Mouse (Mus musculus): ENCODE data around the gene Chp2.
"Not testable (repeated sequence)": the region's sequence is repeated elsewhere in the genome, so short reads cannot be mapped to it uniquely, and the experiment has no call there.

Chp2 gene

DNA sequence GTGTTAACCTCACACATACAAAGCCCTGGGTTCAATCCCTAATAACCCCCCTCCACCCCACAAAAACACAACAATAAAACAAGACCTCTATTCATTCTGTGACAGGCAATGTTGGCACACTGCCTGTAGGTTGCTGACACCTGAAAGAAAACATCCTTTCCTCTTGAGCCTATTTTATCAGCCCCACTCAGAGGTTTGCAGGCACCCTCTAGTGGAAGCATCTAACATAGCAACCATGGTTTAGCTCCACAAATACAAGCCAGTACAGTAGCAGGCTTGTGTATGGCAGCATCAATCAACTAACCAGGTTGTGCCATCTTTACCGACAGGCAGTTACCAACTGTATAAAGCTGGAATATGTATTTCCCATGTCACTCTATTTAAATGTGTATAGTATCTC, 23.0 kb downstream of the Chp2 start:
- peak; percentile 76 for DNase-seq (ENCODE audit: low read depth)

DNA sequence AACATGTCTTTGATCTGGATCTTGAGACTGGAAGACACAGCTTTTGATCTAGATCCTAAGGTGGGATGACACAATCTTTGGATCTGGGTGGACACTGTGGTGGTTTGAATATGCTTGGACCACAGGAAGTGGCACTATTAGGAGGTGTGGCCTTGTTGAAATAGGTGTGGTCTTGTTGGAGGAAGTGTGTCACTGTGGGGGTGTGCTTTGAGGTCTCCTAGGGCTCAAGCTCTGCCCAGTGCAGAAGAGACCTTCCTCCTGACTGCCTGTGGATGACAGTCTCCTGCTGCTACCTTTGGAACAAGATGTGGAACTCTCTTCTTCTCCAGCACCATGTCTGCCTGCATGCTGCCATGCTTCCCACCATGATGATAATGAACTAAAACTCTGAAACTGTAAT, 23.4 kb downstream of the Chp2 start:
- not testable (repeated sequence) for DNase-seq (ENCODE audit: low read depth)

DNA sequence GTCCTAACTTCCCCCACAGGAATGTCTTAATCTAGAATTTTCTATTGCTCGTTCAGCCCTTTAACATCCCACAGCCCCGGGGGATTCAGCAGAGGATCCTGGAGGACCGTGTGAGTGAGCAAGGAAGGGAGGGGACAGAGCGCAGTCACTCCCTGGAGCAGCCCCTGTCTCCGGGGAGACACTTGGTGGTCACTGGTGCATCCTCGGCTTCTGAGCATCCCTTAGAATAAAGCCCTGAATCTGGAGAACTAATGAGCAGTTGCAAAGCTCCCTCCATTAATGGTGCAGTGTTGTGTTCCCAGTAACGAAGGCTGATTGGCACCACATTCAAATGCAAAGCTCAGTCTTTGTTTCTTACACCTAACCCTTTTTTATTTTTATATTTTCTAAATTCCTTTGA, 24.9 kb downstream of the Chp2 start:
- no peak for DNase-seq (ENCODE audit: low read depth)

DNA sequence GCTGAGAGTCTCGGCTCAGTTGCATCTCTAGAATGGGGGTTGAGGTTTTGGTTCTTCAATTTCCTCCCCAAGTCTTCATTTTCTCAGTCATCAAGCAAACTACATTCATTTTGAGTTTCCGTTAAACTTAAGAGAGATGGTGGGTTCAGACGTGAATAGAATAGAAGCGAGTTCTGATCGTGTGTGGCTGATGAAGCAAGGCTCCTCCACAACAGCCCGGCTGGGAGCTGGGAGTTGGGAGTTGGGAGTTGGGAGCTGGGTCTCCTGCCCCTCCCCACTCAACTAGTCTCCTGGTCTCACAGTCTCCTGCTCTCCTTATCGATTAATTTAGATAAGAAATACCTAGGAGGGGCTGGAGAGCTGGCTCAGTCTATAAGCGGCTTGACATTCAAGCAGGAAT, 25.3 kb downstream of the Chp2 start:
- no peak for DNase-seq (ENCODE audit: low read depth)

DNA sequence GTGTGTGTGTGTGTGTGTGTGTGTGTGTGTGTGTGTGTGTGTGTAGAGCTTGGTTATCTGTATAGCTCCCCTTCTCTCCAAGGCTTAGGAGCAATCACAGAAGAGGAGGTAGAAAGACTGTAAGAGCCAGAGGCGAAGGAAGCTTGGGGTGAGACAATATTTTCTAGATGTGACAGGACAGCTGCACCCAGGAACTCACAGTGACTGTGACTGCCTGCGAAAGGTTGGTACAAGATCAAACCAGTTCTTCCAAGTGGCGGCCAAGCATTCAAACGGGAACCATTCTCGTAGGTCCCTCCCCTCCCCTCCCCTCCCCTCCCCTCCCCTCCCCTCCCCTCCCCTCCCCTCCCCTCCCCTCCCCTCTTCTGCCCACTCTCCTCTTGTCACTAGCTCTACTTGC, 26.7 kb downstream of the Chp2 start:
- no peak for DNase-seq (ENCODE audit: low read depth)

DNA sequence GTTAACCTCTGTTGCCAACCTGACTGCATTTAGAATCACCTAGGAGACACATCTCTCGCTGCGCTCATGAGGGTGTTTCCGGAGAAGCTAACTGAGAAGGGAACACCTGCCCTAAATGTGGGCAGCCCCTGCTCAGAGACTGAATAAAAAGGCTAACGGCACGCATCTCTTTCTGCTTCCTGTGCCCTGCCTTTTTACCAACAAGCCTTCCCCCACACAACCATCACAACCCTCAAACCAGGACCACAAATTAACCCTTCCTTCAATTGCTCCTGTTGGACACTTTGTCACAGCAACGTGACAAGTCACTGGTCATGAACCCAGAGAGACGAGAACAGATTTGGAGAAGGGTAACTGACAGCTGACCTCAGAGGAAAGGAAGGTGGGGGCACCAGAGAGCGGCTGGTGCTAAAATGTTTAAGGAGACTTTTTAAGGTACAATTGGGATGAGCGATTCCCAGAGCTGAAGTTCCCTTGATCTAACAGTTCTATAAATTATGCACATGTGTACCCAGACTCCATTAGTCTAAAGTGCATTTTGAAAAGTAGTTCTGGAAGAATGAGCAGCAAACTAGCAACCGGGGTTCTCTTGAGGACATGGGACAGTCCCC, 28.1 kb downstream of the Chp2 start:
- DNase-seq (ENCODE audit: low read depth): peak; percentile 35

DNA sequence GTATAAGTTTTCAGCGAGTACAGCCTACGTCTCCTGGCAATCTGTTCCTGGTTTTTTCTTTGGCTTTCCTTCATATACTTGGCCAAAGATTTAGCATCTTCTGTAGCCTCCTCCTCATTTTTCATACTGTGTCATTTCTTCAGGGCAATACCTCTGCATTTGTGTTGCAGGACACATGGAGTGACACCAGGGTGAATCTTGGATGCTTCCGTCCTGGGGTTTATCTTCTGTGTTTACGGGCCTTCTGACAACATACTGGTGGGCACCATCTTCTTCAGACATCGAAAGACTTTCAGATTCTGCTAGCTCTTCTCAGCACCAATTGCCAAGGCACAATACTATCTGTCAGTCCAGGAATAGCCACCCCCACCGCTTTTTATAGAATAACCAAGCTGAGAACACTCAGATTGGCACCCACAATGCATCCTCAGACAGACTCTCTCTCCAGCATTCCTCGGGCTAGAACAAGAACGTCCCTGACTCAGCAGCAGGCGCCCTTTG, 30.1 kb downstream of the Chp2 start:
- no peak for DNase-seq (ENCODE audit: low read depth)

DNA sequence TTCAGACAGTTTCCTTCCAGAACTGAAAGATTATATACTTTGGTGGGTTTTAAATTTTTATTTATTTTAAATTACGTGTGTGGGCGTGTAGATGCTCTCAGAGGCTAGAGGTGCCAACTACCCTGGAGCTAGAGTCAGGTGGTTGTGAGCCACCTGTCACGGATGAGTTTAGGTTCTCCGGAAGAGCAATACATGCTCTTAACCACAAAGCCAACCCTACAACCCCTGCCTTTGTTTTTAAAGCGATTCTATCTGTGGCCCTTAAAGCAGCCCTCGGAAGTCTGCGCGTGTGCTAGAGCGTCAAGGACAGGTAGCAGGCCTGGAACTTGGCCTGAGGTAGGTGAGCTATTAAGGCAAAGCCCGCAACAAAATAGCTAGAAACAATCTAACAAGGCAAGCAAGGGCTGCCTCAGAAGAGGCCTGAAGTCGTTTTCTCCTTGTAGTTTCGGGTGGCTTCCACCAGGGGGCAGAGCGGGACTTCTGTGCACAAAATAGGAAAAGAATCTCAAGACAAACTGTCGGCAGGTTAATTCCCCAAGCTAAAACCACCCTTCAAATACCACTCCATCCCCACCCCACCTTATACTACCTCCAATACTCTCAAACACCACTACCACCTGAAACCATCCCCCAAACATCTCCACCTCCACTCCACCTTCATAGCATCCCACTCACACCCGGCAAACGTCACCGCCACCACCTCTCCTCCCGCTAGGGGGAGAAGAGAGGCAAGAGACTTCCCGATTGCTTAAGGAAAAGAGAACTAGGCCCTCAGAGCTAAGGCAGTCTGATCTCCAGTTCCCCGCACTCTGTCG, 32.1 kb downstream of the Chp2 start:
- peak; percentile 90 for DNase-seq (ENCODE audit: low read depth)

DNA sequence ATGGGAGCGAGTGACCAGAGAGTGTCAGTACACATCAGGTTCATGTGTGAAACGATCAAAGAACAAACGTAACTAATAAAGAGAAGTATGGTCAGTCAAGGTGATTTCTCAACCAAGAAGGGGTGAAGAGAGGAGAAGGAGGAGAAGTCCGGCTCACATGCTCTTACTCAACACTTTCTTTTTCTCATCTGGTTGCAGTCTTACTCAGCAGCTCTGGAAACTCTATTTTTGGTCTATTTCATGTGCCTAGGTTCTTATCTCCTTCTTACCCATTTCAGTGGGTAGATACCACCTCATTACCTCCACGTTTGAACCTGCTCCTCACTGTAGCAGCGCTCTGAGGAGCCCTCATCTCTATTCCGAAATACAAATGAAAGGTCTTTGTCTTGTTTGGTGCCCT, 37.4 kb downstream of the Chp2 start:
- peak; percentile 48 for DNase-seq (ENCODE audit: low read depth)

DNA sequence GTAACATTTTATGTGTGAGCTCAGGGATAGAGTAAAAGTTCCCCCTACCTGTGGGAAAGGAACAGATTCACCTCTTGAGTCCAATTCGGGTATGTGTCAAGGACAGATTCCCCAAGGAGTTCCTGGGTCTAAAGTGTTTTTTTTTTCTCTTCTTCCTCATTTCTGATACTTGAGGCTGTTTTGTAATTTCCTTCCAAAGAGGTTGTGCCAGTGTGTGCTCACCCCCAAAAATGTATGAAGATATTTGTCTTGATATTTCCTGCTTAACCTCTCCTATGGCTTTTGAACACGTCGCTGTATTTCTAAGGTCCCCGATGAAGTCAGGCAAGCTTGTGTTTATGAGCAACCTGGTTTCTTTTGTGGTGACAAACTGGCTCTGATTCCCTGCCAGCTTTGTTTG, 39.2 kb downstream of the Chp2 start:
- DNase-seq (ENCODE audit: low read depth): no peak

DNA sequence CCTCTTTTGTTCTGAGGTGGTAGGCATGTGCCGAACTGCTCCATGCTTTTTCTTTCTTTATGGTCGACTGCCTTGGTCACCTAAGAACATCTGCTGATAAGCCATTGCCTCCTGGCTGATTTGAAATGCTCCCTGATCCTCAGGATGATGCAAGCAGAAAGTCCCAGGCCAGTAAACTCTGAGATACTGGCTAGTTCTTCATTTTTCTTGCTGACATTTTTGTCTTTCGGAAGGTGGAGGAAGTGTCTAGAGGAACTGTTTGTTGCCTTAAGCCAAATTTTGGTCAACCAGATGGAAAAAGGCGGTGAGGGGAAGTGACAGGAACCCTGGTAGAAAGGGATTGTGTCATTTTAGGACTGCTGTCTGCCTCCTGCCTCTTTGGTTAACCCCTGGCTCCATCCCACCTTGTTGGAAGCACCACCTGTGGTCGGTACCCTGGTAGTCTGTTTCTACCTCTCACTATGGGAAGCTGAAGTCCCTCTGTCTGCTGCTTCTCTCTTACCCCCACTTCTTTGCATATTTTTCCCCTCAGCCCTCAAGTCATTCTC, 40.8 kb downstream of the Chp2 start:
- DNase-seq (ENCODE audit: low read depth): no peak

DNA sequence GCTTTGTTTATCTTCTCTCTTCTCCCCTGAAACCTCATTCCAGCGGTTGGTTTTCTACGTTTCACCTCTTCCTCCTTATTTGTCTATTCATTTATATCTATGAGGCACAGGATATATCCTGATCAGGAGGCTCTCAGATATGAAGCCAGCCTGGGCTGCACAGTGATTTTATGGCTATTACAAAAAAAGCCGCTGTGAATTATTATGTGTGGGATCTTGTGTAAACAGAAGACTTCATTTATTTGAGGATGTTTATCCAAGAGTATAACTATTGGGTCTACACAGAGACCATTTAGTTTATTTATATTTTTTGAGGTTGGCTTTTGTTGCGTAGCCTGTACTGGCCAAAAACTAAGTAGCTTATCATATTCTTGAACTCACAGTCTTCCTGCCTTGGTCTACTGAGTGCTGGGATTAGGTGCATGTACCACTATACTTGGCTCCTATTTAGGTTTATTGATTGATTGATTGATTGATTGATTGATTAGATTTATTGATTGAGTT, 49.7 kb downstream of the Chp2 start:
- no peak for DNase-seq (ENCODE audit: low read depth)

DNA sequence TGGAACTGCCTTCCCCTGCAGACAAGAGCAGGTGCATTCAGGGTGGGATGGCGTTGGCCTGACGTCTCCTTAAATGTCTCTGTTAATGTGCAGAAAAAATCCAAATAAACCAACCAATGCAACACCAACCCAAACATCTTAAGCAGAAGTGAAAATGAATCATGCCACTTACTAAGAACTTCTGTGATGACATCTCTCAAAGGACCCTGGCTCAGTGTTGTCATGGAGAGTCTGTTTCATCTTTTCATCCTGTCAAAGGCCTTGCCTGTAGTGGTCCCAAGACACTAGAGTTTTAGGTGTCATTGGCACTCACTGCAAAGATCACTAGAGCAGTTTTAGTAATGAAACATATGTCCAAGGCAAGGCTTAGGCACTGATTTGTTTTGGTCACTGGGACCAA, 53.0 kb downstream of the Chp2 start:
- DNase-seq (ENCODE audit: low read depth): no peak

Data from induced T-regulatory cell, adult 2 months (primary cell).